Mouse (Mus musculus) stomach, postnatal 0 days (tissue): ENCODE measurements at regions not wholly inside any gene's neighbourhood (a gene's known extent, or its start where the extent isn't known, plus 50 kb on each side); places are given as distances from the start of the nearest gene placed in this dataset.

Experiments
- ATAC-seq: fragments of 200-750 bp; cut with Nextera tagmentation; 2 replicates; pipeline ENCODE4 v1.8.0; 2017; ENCODE audit not compliant: low FRiP score, low TSS enrichment
- DNase-seq: peaks from one replicate; pipeline ENCODE4 v3.0.0-alpha.2; 2016; ENCODE audit warnings: low spot score
- H3K27ac ChIP-seq: fragments of 300-500 bp; sonication (generic); replicated peaks from 2 replicates; pipeline ENCODE4 v1.5.1; 2014; ENCODE audit warnings: mild to moderate bottlenecking, control low read depth
- H3K27me3 ChIP-seq: fragments of 300-500 bp; sonication (generic); 2 replicates; pipeline ENCODE4 v1.6.1; 2014; ENCODE audit warnings: low read length; ENCODE audit not compliant: control insufficient read depth, insufficient read depth
- H3K36me3 ChIP-seq: fragments of 300-500 bp; sonication (generic); 2 replicates; pipeline ENCODE4 v1.6.1; 2014; ENCODE audit warnings: low read length, mixed read lengths; ENCODE audit not compliant: control insufficient read depth, insufficient read depth
- H3K4me1 ChIP-seq: fragments of 300-500 bp; sonication (generic); replicated peaks from 2 replicates; pipeline ENCODE4 v1.6.1; 2014; ENCODE audit warnings: antibody characterized with exemption; ENCODE audit not compliant: control insufficient read depth, insufficient read depth
- H3K4me2 ChIP-seq: fragments of 300-500 bp; sonication (generic); replicated peaks from 2 replicates; pipeline ENCODE4 v1.6.1; 2014; ENCODE audit warnings: low read depth, mild to moderate bottlenecking, control low read depth, moderate library complexity
- H3K4me3 ChIP-seq: fragments of 300-500 bp; sonication (generic); 2 replicates; pipeline ENCODE4 v1.5.1; 2014; ENCODE audit warnings: low read depth, low read length, control low read depth
- H3K9ac ChIP-seq: fragments of 300-500 bp; sonication (generic); 2 replicates; pipeline ENCODE4 v1.6.1; 2014; ENCODE audit warnings: mild to moderate bottlenecking, low read length, control low read depth, mixed read lengths
- H3K9me3 ChIP-seq: fragments of 300-500 bp; sonication (generic); 2 replicates; pipeline ENCODE4 v1.6.1; 2016; ENCODE audit warnings: low read length; ENCODE audit not compliant: control insufficient read depth
- CTCF ChIP-seq: IDR thresholded peaks from 2 replicates; pipeline ENCODE4 v1.5.1; 2016; ENCODE audit warnings: antibody characterized with exemption, low read depth, mild to moderate bottlenecking, moderate library complexity
- EP300 ChIP-seq: optimal IDR thresholded peaks from 2 replicates; pipeline ENCODE3; 2016; ENCODE audit warnings: antibody characterized with exemption
- WGBS: fragments of 180-500 bp; shearing (Covaris S2); extraction: QIAGEN DNeasy Blood & Tissue Kit; methylation state at CpG from one replicate; pipeline ENCODE4 v1.1.7; 2014; 5-methylcytosine and 5-hydroxymethylcytosine counted together

DNA sequence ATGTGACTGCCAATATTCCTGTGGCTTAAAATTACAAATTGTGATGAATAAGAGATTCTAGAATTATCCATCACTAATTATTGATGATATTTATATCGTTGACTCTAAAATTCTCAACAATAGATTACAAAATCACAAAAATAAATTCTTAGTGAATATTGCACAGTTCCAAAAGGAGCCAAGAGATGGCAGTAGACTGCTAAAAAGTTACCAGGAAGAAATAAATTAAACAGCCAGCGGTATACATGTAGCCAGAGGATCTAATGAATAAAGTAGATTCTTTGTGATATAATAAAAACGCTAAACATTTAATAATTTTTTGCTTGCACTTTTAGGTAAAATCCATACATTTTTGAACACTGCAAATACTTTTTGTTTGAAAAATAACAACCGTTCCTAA lies 294.7 kb downstream of the Lipi start:
- ATAC-seq, result no peak
- Histone ChIP-seq H3K4me3 (no peak overlapping the region), H3K4me1 (no peaks in the 10 kb centered on the region), H3K9me3 (no peaks in the 10 kb centered on the region), H3K36me3 (no peaks in the 10 kb centered on the region), H3K27me3 (no peaks in the 10 kb centered on the region), H3K27ac (no peak overlapping the region), H3K9ac (no peak overlapping the region), H3K4me2 (no peak overlapping the region)
- peak; percentile 66 for TF ChIP-seq CTCF
- no peak for TF ChIP-seq EP300
- WGBS, result 32% methylated on average over 4 of the region's 4 CpGs
- no peak for DNase-seq

DNA sequence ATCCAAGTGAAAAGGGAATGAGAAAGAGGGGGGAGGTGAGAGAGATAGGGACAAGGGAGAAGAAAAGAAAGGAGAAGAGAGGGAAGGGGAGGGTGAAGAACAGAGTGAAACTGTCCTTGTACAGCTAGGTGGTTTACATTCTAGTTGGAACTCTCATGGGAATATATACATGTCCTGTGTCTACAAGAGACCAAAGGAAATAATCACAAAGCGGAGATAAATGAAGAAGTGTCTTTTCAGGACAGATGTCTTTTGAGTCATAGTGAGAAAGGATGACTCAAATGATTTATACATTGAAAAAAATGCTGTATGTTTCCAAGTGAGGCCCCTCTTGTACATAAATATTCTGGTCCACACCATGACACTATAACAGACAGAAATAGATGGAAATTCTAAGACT lies 298.7 kb downstream of the Lipi start:
- TF ChIP-seq EP300 (no peak), CTCF (no peak)
- H3K4me3 ChIP-seq, result no peak overlapping the region
- ATAC-seq (no peak), DNase-seq (no peak)
- H3K9ac ChIP-seq, result no peak overlapping the region
- H3K4me1 ChIP-seq, result no peaks in the 10 kb centered on the region
- no peaks in the 10 kb centered on the region for H3K36me3 ChIP-seq
- H3K9me3 ChIP-seq, result no peaks in the 10 kb centered on the region
- WGBS, result 85% methylated on average over 1 of the region's 1 CpGs
- no peaks in the 10 kb centered on the region for H3K27me3 ChIP-seq
- H3K4me2 ChIP-seq, result no peak overlapping the region
- H3K27ac ChIP-seq, result no peak overlapping the region

DNA sequence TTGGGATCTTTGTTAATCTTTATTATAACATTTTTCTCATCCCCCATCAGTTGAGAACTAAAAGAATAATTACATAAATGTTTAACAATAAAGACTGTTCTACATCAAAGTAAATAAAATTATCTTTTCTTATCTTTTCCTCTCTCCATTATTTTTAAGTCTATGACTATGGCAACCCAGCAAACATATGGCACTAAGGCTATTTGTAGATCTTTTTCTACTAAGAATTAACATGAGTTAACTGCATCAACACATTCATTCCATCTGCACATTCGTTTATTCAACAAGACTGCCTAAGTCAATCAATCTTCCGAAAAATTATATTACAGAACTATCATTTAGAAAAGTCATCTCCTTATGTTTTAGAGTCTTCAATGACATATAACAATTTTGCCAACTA lies 300.1 kb downstream of the Lipi start:
- H3K4me3 ChIP-seq, result no peak overlapping the region
- no peaks in the 10 kb centered on the region for H3K36me3 ChIP-seq
- ATAC-seq (no peak), DNase-seq (no peak)
- WGBS, result 86% methylated on average over 2 of the region's 2 CpGs
- no peak overlapping the region for H3K27ac ChIP-seq
- no peaks in the 10 kb centered on the region for H3K4me1 ChIP-seq
- H3K4me2 ChIP-seq, result no peak overlapping the region
- H3K9ac ChIP-seq, result no peak overlapping the region
- H3K9me3 ChIP-seq, result no peaks in the 10 kb centered on the region
- TF ChIP-seq CTCF (no peak), EP300 (no peak)
- no peaks in the 10 kb centered on the region for H3K27me3 ChIP-seq

GRCm38 (mm10) chr16:75263903-75264302 lies 322.0 kb downstream of the Lipi start:
- Histone ChIP-seq H3K36me3 (no peaks in the 10 kb centered on the region), H3K4me3 (no peak overlapping the region), H3K27me3 (no peaks in the 10 kb centered on the region), H3K27ac (no peak overlapping the region), H3K4me2 (no peak overlapping the region), H3K9me3 (no peaks in the 10 kb centered on the region), H3K9ac (no peak overlapping the region), H3K4me1 (no peaks in the 10 kb centered on the region)
- no peak for ATAC-seq
- 66% methylated on average over 6 of the region's 6 CpGs for WGBS
- no peak for DNase-seq
- no peak for TF ChIP-seq EP300
- TF ChIP-seq CTCF, result no peak

DNA sequence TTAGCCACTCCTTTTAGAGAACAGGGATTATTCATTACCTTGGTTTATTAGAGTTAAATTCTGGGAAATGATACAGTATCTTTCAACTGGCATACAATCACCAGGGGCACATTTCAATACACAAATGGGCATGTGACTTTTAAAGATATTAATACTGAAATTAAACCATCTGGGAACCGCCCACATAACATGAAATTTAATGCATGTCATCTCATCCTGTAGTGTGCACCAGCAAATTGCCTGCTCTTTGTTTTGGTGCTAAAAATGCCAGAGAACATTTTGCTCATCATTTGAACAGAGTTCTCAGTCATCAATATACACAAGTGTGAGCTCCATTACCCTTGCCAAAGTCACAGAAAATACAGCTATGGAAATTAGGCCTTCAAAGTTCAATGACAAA lies 330.9 kb downstream of the Lipi start:
- no peak overlapping the region for H3K4me3 ChIP-seq
- H3K9ac ChIP-seq, result no peak overlapping the region
- no peak overlapping the region for H3K27ac ChIP-seq
- no peaks in the 10 kb centered on the region for H3K36me3 ChIP-seq
- DNase-seq (no peak), ATAC-seq (no peak)
- no peak for TF ChIP-seq EP300
- no peaks in the 10 kb centered on the region for H3K27me3 ChIP-seq
- H3K4me2 ChIP-seq, result no peak overlapping the region
- no peaks in the 10 kb centered on the region for H3K9me3 ChIP-seq
- 79% methylated on average over 1 of the region's 1 CpGs for WGBS
- no peaks in the 10 kb centered on the region for H3K4me1 ChIP-seq

DNA sequence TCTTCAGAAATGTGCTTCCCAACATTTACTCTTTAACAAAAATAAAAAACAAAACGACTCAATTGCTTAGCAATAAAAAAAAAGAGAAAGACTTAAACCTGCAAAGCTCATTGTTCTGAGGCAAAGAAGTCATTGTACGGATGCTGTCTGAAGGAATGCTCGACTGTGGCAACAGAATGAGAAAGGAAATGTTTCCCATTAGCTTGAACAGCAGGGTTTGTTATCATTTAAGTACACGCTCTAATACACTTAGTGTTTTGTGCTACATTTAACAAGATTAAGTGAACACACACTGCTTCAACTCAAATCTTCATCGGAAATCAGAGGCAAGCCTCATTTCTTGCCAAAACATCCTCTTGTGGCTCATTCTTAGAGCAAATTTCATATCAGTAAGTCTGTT lies 336.7 kb downstream of the Lipi start:
- Histone ChIP-seq H3K36me3 (no peaks in the 10 kb centered on the region), H3K9ac (no peak overlapping the region), H3K4me2 (no peak overlapping the region), H3K27me3 (no peaks in the 10 kb centered on the region), H3K4me3 (no peak overlapping the region), H3K9me3 (no peaks in the 10 kb centered on the region), H3K27ac (no peak overlapping the region), H3K4me1 (no peaks in the 10 kb centered on the region)
- TF ChIP-seq EP300 (no peak), CTCF (no peak)
- DNase-seq (no peak), ATAC-seq (no peak)
- 31% methylated on average over 5 of the region's 5 CpGs for WGBS

DNA sequence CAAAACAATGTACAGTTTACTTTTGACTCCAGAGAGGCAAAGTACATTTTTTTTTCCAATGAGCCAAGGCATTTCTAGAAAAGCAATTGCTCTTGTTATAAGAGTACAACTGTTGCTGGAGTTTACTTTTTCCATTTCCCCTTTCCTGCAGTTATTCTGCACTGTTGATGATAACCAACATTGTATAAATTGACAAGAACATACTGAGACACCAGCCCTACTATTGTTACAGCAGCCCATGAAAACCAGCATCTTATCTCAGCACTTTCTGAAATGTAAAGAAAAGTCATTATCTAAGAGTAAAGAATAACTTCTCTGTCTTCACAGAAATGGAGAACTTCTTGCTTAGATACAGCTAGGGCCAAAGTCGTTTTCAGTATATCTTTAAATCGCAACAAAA lies 345.5 kb downstream of the Lipi start:
- Histone ChIP-seq H3K27ac (no peak overlapping the region), H3K4me3 (no peak overlapping the region), H3K4me1 (no peaks in the 10 kb centered on the region), H3K36me3 (no peaks in the 10 kb centered on the region), H3K4me2 (no peak overlapping the region), H3K9ac (no peak overlapping the region), H3K9me3 (no peaks in the 10 kb centered on the region), H3K27me3 (no peaks in the 10 kb centered on the region)
- no peak for ATAC-seq
- no peak for DNase-seq
- TF ChIP-seq EP300, result no peak
- no peak for TF ChIP-seq CTCF
- WGBS, result 69% methylated on average over 2 of the region's 2 CpGs
